Mouse (Mus musculus): ENCODE measurements around the gene Zfp52.

DNA sequence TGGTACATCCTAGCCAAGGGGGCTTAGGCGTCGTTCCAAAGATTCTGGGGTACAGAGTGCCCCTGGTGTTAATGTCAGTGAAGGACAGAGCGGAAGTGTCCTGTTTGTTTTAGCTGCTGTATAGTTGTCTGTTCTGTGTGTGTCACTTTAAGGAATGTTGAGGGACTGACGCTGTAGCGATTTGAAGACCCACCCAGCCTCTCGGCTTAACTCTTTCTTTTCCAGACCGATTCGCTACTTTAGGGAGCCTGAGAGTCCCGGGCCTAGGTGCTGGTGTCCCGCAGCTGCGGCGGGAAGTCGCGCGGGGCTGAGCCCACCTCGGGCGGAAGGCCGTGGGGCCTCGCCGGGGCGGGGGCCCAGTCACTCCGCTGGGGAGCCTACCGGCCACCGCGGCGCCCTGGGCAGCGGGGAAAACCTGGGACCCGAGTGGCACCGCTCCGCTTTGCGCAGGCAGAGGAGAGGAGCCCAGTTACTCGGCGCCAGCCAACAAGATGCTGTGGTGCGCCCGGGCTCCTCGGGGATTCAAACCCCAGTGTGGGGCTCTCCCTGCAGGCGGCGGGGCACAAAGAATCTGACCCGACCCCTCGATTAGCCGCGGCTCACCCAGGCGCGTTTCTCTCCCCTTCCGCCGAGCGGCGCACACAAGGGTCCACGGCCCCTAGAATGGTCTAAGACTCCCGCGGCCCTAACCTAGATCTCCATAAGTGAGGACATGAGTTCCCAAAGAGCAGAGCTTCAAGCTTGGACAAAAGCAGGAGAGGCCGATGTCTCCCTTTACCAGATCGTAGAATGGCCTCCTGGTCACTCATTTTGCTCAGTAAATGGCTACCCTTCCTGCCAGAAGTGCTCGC, 3.0 kb upstream of the Zfp52 start:
- TF ChIP-seq POLR2A (IDR thresholded peaks at IDR 0.05; ENCODE audit: insufficient read depth, low read depth, low read length) (0 out of 2 replicates have a peak, but pooled peaks have one; percentile 48), CTCF (IDR thresholded peaks at IDR 0.05; ENCODE audit: insufficient read depth, low read depth, low read length) (no peak)

Data from olfactory bulb, adult 2 months (tissue).